Mouse (Mus musculus): Measurements from ENCODE around the gene Cyp4f13.

Gene Cyp4f13

GRCm38 (mm10) chr17:32947215-32947914 is at the start of gene Cyp4f13:
Cyp4f13 (minus strand) TSS chr17:32947402.
- DNase-seq (ENCODE audit: low read depth in 2 of 2, low spot score in 2 of 2), result peak; percentile 94 to 98

- peak; percentile 71 to 86 for DNase-seq (ENCODE audit: low read depth in 2 of 2, low spot score in 2 of 2)
These were observed 45.7 kb upstream of the Cyp4f13 start, which contains the start of gene Zfp952 for GRCm38 (mm10) chr17:32992699-32993474. Zfp952 (plus strand) TSS chr17:32993129.

- DNase-seq (ENCODE audit: low read depth in 2 of 2, low spot score in 2 of 2), result peak; percentile 27 to 42
These were observed 44.9 kb upstream of the Cyp4f13 start for GRCm38 (mm10) chr17:32991965-32992698.

- no peak for DNase-seq (ENCODE audit: low read depth in 2 of 2, low spot score in 2 of 2)
These were observed 39.1 kb upstream of the Cyp4f13 start for GRCm38 (mm10) chr17:32986301-32986700.

GRCm38 (mm10) chr17:32981361-32981760 is 34.2 kb upstream of the Cyp4f13 start:
- DNase-seq (ENCODE audit: low read depth in 2 of 2, low spot score in 2 of 2), result no peak

- DNase-seq (ENCODE audit: low read depth in 2 of 2, low spot score in 2 of 2), result peak; percentile 90 to 96
These were observed 18.6 kb upstream of the Cyp4f13 start, which contains the start of gene Zfp472 for GRCm38 (mm10) chr17:32965623-32966290. Zfp472 (plus strand) TSS chr17:32965814.

GRCm38 (mm10) chr17:32965253-32965622 is 18.0 kb upstream of the Cyp4f13 start:
- DNase-seq (ENCODE audit: low read depth in 2 of 2, low spot score in 2 of 2), result no peak

GRCm38 (mm10) chr17:32951441-32951840 is 4.2 kb upstream of the Cyp4f13 start:
- DNase-seq (ENCODE audit: low read depth in 2 of 2, low spot score in 2 of 2), result peak; percentile 76 to 88

- no peak for DNase-seq (ENCODE audit: low read depth in 2 of 2, low spot score in 2 of 2)
These were observed 3.8 kb upstream of the Cyp4f13 start for GRCm38 (mm10) chr17:32951006-32951405.

- DNase-seq (ENCODE audit: low read depth in 2 of 2, low spot score in 2 of 2), result no peak
These were observed 2.9 kb upstream of the Cyp4f13 start for GRCm38 (mm10) chr17:32950136-32950535.

GRCm38 (mm10) chr17:32946716-32947115 is 486 bp downstream of the Cyp4f13 start:
- no peak for DNase-seq (ENCODE audit: low read depth in 2 of 2, low spot score in 2 of 2)

GRCm38 (mm10) chr17:32944402-32945035 is 2.7 kb downstream of the Cyp4f13 start:
- peak in 1 of 2 experiments; percentile 19 for DNase-seq (ENCODE audit: low read depth in 2 of 2, low spot score in 2 of 2)

GRCm38 (mm10) chr17:32943661-32944060 is 3.5 kb downstream of the Cyp4f13 start:
- DNase-seq (ENCODE audit: low read depth in 2 of 2, low spot score in 2 of 2), result no peak

GRCm38 (mm10) chr17:32939831-32940230 is 7.4 kb downstream of the Cyp4f13 start:
- DNase-seq (ENCODE audit: low read depth in 2 of 2, low spot score in 2 of 2), result no peak

- DNase-seq (ENCODE audit: low read depth in 2 of 2, low spot score in 2 of 2), result no peak
These were observed 19.4 kb downstream of the Cyp4f13 start for GRCm38 (mm10) chr17:32927803-32928202.

- peak; percentile 55 to 63 for DNase-seq (ENCODE audit: low read depth in 2 of 2, low spot score in 2 of 2)
These were observed 22.4 kb downstream of the Cyp4f13 start for GRCm38 (mm10) chr17:32924658-32925312.

GRCm38 (mm10) chr17:32923681-32924080 is 23.5 kb downstream of the Cyp4f13 start:
- DNase-seq (ENCODE audit: low read depth in 2 of 2, low spot score in 2 of 2), result no peak

GRCm38 (mm10) chr17:32919123-32919522 is 28.1 kb downstream of the Cyp4f13 start:
- DNase-seq (ENCODE audit: low read depth in 2 of 2, low spot score in 2 of 2), result no peak

GRCm38 (mm10) chr17:32917131-32917530 is 30.1 kb downstream of the Cyp4f13 start, which contains the start of gene Cyp4f14:
Cyp4f14 (minus strand) TSS chr17:32917342.
- DNase-seq (ENCODE audit: low read depth in 2 of 2, low spot score in 2 of 2), result no peak

GRCm38 (mm10) chr17:32916075-32916474 is 31.1 kb downstream of the Cyp4f13 start:
- no peak for DNase-seq (ENCODE audit: low read depth in 2 of 2, low spot score in 2 of 2)

All from CD8-positive naive resting alpha-beta T cell, adult 2 months (primary cell).